Mouse (Mus musculus): ENCODE results near the gene Fanca.
"Not testable (repeated sequence)": the region's sequence is repeated elsewhere in the genome, so short reads cannot be mapped to it uniquely, and the experiment has no call there.

The Fanca gene

DNA sequence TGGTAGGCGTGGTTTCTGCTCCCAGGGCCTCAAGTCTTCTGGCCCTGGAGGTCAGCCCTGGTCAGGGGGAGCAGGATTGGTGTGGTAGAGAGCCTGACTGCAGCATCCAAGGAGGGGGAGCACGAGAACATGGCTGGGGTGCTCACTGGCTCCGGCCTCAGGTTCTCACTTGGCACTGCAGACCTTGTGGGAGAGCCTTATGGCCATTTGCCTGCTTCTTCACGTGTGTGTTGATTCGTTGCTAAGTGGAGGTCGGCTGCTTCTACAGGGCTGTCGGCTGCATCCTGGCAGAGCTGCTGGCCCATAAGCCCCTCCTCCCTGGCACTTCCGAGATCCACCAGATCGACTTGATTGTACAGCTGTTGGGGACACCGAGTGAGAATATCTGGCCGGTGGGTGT, 88.0 kb downstream of the Fanca start:
- not testable (repeated sequence) for DNase-seq

DNA sequence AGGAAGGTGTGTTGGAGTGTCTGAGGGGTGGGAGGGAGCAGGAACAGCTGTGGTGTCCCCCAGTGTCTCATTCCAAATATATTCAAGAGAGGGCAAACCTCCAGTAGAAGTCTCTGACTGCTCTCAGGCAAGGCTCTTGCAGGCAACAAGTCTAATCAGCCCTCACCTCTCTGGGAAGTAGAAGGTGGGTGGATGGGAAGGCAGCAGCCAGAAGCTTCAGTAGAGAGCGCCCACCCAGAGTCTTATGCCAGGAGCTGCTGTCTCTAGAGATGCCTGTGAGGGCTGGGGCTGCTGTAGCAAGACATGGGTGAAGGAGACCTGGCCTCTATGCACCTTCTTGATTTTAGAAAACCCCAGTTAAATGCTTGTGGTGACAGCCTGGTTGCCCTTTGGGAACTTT, 90.0 kb downstream of the Fanca start:
- no peak for DNase-seq

DNA sequence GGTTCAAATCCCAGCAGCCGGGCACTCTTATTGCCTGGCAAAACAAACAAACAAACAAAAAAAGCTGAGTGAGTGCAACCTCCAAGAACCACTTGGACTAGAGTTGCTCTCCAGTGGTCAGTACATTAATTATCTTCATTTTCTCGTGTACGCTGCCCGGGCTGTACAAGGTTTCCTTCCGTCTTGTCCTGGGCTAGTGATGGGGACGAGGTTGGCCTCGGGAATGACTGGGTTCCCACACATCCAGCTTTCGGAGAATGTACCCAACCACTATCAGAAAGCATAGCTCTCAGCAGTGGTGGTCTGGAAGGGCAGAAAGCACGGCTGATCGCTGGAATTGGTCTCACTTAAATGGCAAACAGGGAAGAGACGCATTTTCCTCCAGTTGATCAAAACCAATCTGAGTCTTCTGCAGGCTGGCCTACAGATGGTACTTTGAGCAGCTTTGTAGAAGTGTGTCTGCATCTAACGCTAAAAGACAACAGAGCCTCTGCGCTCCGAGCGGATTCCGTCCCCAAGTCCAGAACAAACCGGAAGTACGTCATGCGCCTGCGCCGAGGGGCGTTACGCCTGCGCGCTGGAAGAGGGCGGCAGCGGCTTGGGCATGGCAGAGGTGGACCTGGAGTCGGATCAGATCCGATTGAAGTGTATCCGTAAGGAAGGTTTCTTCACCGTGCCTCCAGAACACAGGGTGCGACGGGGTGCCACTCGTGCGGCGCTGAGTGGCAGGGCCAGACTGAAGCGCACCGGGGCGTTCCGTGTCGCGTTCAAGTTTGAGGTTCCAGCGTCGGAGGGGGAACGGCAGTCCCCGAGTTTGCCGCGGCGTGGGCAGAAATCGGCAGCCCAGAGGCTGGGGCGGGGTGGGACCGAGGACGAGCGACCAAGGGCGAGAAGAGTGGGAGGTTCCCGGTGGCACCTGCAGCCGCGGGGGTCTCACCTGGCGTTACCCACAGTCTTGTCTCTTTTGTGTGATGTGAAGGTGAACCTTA, 93.8 kb downstream of the Fanca start, which contains the start of gene Cdk10:
Cdk10 (plus strand) TSS at position 565 of the 989 bp plus-strand sequence.
- DNase-seq = peak; percentile 96

DNA sequence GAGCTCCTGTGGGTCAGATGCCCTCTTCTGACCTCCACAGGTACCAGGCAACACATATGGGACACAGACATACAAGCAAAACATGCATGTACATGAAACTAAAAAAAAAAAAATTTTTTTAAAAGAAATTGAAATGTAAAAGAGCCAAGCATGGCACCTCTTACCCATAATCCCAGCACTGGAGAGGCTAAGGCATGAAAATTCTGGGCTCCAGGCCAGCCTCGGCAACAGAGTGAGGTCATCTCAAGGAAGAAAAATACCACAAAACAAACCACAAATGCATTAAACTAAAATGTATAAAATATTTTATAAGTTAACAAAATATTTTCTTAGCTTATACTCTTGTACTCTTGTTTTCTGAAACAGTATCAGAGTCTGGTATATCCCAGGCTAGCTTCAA, 97.5 kb downstream of the Fanca start:
- no peak for DNase-seq

All from kidney, adult 18-20 months (tissue).